Mouse (Mus musculus) neural tube, embryonic 11.5 days (tissue): ENCODE measurements at regions not wholly inside any gene's neighbourhood (a gene's known extent, or its start where the extent isn't known, plus 50 kb on each side); places are given as distances from the start of the nearest gene placed in this dataset.

ENCODE experiments used
- ATAC-seq: fragments of 200-750 bp; cut with Nextera tagmentation; 2 replicates; pipeline ENCODE4 v1.8.0; 2017; ENCODE audit warnings: moderate number of reproducible peaks, mild to moderate bottlenecking, moderate TSS enrichment, moderate library complexity; ENCODE audit not compliant: insufficient read depth, low FRiP score, low TSS enrichment
- DNase-seq: peaks from one replicate; pipeline ENCODE4 v3.0.0-alpha.2; 2015; ENCODE audit warnings: low spot score
- H3K27ac ChIP-seq: fragments of 300-500 bp; sonication (generic); 2 replicates; pipeline ENCODE4 v1.5.1; 2014; ENCODE audit warnings: low read depth, mild to moderate bottlenecking, low read length
- H3K27me3 ChIP-seq: fragments of 300-500 bp; sonication (generic); 2 replicates; pipeline ENCODE4 v1.6.1; 2014; ENCODE audit warnings: mild to moderate bottlenecking, low read length, mixed read lengths; ENCODE audit not compliant: control insufficient read depth, insufficient read depth
- H3K36me3 ChIP-seq: fragments of 300-500 bp; sonication (generic); 2 replicates; pipeline ENCODE4 v1.6.1; 2014; ENCODE audit warnings: mild to moderate bottlenecking, low read length, moderate library complexity, mixed read lengths; ENCODE audit not compliant: control insufficient read depth, insufficient read depth
- H3K4me1 ChIP-seq: fragments of 300-500 bp; sonication (generic); 2 replicates; pipeline ENCODE4 v1.6.1; 2014; ENCODE audit warnings: low read length, mixed read lengths; ENCODE audit not compliant: control insufficient read depth, insufficient read depth
- H3K4me2 ChIP-seq: fragments of 300-500 bp; sonication (generic); 2 replicates; pipeline ENCODE4 v1.6.1; 2014; ENCODE audit warnings: low read depth, mild to moderate bottlenecking, moderate library complexity
- H3K4me3 ChIP-seq: fragments of 300-500 bp; sonication (generic); 2 replicates; pipeline ENCODE4 v1.5.1; 2014; ENCODE audit warnings: low read depth, low read length
- H3K9ac ChIP-seq: fragments of 300-500 bp; sonication (generic); 2 replicates; pipeline ENCODE4 v1.6.1; 2014; ENCODE audit warnings: mild to moderate bottlenecking, low read length
- H3K9me3 ChIP-seq: fragments of 300-500 bp; sonication (generic); 2 replicates; pipeline ENCODE4 v1.6.1; 2016; ENCODE audit warnings: low read length; ENCODE audit not compliant: control insufficient read depth
- WGBS: fragments of 180-500 bp; shearing (Covaris S2); extraction: QIAGEN DNeasy Blood & Tissue Kit; methylation state at CpG from one replicate; pipeline ENCODE4 v1.1.7; 2014; 5-methylcytosine and 5-hydroxymethylcytosine counted together

GRCm38 (mm10) chr10:87293317-87293716 lies 200.1 kb downstream of the Ascl1 start:
- no peaks in the 10 kb centered on the region for H3K9me3 ChIP-seq
- ATAC-seq (no peak), DNase-seq (no peak)
- H3K4me3 ChIP-seq: no peak overlapping the region
- H3K27me3 ChIP-seq: no peaks in the 10 kb centered on the region
- no peak overlapping the region for H3K9ac ChIP-seq
- H3K36me3 ChIP-seq: no peaks in the 10 kb centered on the region
- WGBS: 21% methylated on average over 2 of the region's 2 CpGs
- H3K4me2 ChIP-seq: no peak overlapping the region
- no peak overlapping the region for H3K27ac ChIP-seq
- H3K4me1 ChIP-seq: no peaks in the 10 kb centered on the region

- H3K27me3 ChIP-seq: no peaks in the 10 kb centered on the region
- H3K36me3 ChIP-seq: no peaks in the 10 kb centered on the region
- H3K4me1 ChIP-seq: no peaks in the 10 kb centered on the region
- no peak overlapping the region for H3K9ac ChIP-seq
- no peaks in the 10 kb centered on the region for H3K9me3 ChIP-seq
- ATAC-seq (no peak), DNase-seq (no peak)
- no peak overlapping the region for H3K27ac ChIP-seq
- H3K4me3 ChIP-seq: no peak overlapping the region
- WGBS: 97% methylated on average over 1 of the region's 1 CpGs
- no peak overlapping the region for H3K4me2 ChIP-seq
Observed at GRCm38 (mm10) chr10:87286831-87287230, 206.6 kb downstream of the Ascl1 start.

- ATAC-seq (no peak), DNase-seq (no peak)
- H3K4me2 ChIP-seq: no peak overlapping the region
- no peaks in the 10 kb centered on the region for H3K9me3 ChIP-seq
- no peaks in the 10 kb centered on the region for H3K36me3 ChIP-seq
- no peak overlapping the region for H3K27ac ChIP-seq
- H3K9ac ChIP-seq: no peak overlapping the region
- H3K4me3 ChIP-seq: no peak overlapping the region
- no peaks in the 10 kb centered on the region for H3K27me3 ChIP-seq
- WGBS: 87% methylated on average over 2 of the region's 2 CpGs
- no peaks in the 10 kb centered on the region for H3K4me1 ChIP-seq
Observed at GRCm38 (mm10) chr10:87284296-87284695, 209.2 kb downstream of the Ascl1 start.
